Mouse (Mus musculus): ENCODE data around the gene Cep112. TPM values are rescaled to one million over a fixed set of nuclear protein-coding genes. Genes with fewer than 3 reads are reported as not detected.

Gene Cep112
- polyA plus RNA-seq, 1 experiment: 1.3 TPM

DNA sequence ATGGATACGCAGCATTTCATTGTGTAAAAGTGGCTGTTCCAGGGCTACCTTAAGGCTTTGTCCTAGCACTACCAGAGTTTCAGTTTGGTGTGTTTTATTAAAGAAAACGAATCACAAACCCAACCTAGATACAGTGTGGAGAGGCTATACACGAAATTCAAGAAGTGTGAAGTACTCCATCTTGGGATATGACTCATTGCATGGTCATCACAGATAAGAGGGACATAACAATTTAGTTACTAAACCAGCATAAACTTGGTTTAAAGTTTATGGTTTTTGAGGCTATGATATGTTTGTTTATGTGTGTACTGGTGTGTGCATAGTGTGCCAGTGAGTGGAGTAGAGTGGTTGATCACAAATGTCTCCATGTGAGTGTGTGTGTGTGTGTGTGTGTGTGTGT is 34.6 kb downstream of the Cep112 start:
- Histone ChIP-seq H3K27ac (ENCODE audit: insufficient read depth, low read length) (no peak overlapping the region), H3K4me1 (ENCODE audit: control insufficient read depth, insufficient read depth, low read length) (no peaks in the 10 kb centered on the region), H3K27me3 (ENCODE audit: control insufficient read depth, insufficient read depth, low read length) (no peaks in the 10 kb centered on the region), H3K4me3 (replicated peaks; ENCODE audit: insufficient read depth, low read depth, low read length) (no peak overlapping the region)
- TF ChIP-seq CTCF (IDR thresholded peaks at IDR 0.05; ENCODE audit: borderline replicate concordance, insufficient read depth, low read depth, low read length): no peak
- TF ChIP-seq POLR2A (IDR thresholded peaks at IDR 0.05; ENCODE audit: borderline replicate concordance, insufficient read depth, low read length): no peak
- 90% methylated on average over 3 of the region's 3 CpGs for WGBS
- DNase-seq: no peak

GRCm38 (mm10) chr11:108464138-108464537 is 39.1 kb downstream of the Cep112 start:
- TF ChIP-seq POLR2A (IDR thresholded peaks at IDR 0.05; ENCODE audit: borderline replicate concordance, insufficient read depth, low read length) (no peak), CTCF (IDR thresholded peaks at IDR 0.05; ENCODE audit: borderline replicate concordance, insufficient read depth, low read depth, low read length) (no peak)
- WGBS: 88% methylated on average over 8 of the region's 8 CpGs

GRCm38 (mm10) chr11:108464715-108465301 is 39.8 kb downstream of the Cep112 start:
- Histone ChIP-seq H3K4me3 (replicated peaks; ENCODE audit: insufficient read depth, low read depth, low read length) (no peak overlapping the region), H3K4me1 (ENCODE audit: control insufficient read depth, insufficient read depth, low read length) (no peaks in the 10 kb centered on the region), H3K27me3 (ENCODE audit: control insufficient read depth, insufficient read depth, low read length) (no peaks in the 10 kb centered on the region), H3K27ac (ENCODE audit: insufficient read depth, low read length) (no peak overlapping the region)
- 95% methylated on average over 4 of the region's 4 CpGs for WGBS
- no peak for TF ChIP-seq CTCF (IDR thresholded peaks at IDR 0.05; ENCODE audit: borderline replicate concordance, insufficient read depth, low read depth, low read length)
- TF ChIP-seq POLR2A (IDR thresholded peaks at IDR 0.05; ENCODE audit: borderline replicate concordance, insufficient read depth, low read length): no peak
- DNase-seq: no peak

More at GRCm38 (mm10) chr11:108464138-108464537, 39.1 kb downstream of the Cep112 start:
- H3K27ac ChIP-seq (ENCODE audit: insufficient read depth, low read length): no peak overlapping the region
- no peaks in the 10 kb centered on the region for H3K27me3 ChIP-seq (ENCODE audit: control insufficient read depth, insufficient read depth, low read length)
- no peak overlapping the region for H3K4me3 ChIP-seq (replicated peaks; ENCODE audit: insufficient read depth, low read depth, low read length)
- no peak for DNase-seq
- H3K4me1 ChIP-seq (ENCODE audit: control insufficient read depth, insufficient read depth, low read length): no peaks in the 10 kb centered on the region

- no peak for TF ChIP-seq POLR2A (IDR thresholded peaks at IDR 0.05; ENCODE audit: borderline replicate concordance, insufficient read depth, low read length)
- peak in 1 of 2 experiments; percentile 1 for DNase-seq
- no peaks in the 10 kb centered on the region for H3K4me1 ChIP-seq (ENCODE audit: control insufficient read depth, insufficient read depth, low read length)
- H3K4me3 ChIP-seq (replicated peaks; ENCODE audit: insufficient read depth, low read depth, low read length): no peak overlapping the region
- H3K27ac ChIP-seq (ENCODE audit: insufficient read depth, low read length): no peak overlapping the region
- H3K27me3 ChIP-seq (ENCODE audit: control insufficient read depth, insufficient read depth, low read length): no peaks in the 10 kb centered on the region
- 69% methylated on average over 7 of the region's 7 CpGs for WGBS
These were observed 50.7 kb downstream of the Cep112 start for GRCm38 (mm10) chr11:108475738-108476137.

DNA sequence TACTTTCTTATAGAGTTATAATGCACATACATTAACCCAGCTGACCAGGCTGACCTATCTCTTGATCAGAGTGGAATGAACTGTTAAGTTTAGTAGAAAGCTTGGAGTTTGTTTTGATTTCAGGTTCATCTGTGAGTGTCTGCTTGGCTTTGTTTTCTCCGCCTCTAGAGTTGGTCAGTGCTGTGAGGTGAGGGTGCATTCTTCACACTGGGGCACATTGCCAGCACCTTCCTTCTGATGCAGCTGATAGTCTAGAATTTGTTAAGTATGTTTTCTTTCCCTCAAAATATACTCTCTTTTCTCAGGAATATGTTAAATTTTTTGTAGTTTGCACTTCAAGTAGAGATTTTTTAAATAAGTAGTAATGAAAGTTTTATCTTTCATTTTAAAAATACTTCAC is 51.2 kb downstream of the Cep112 start:
- no peak for DNase-seq
- WGBS: 78% methylated on average over 1 of the region's 1 CpGs
- no peaks in the 10 kb centered on the region for H3K4me1 ChIP-seq (ENCODE audit: control insufficient read depth, insufficient read depth, low read length)
- H3K27ac ChIP-seq (ENCODE audit: insufficient read depth, low read length): no peak overlapping the region
- no peaks in the 10 kb centered on the region for H3K27me3 ChIP-seq (ENCODE audit: control insufficient read depth, insufficient read depth, low read length)
- TF ChIP-seq CTCF (IDR thresholded peaks at IDR 0.05; ENCODE audit: borderline replicate concordance, insufficient read depth, low read depth, low read length) (no peak), POLR2A (IDR thresholded peaks at IDR 0.05; ENCODE audit: borderline replicate concordance, insufficient read depth, low read length) (no peak)
- H3K4me3 ChIP-seq (replicated peaks; ENCODE audit: insufficient read depth, low read depth, low read length): no peak overlapping the region

GRCm38 (mm10) chr11:108483976-108484375 is 59.0 kb downstream of the Cep112 start:
- no peak for DNase-seq
- WGBS: 77% methylated on average over 4 of the region's 4 CpGs
- no peaks in the 10 kb centered on the region for H3K27me3 ChIP-seq (ENCODE audit: control insufficient read depth, insufficient read depth, low read length)
- no peak for TF ChIP-seq POLR2A (IDR thresholded peaks at IDR 0.05; ENCODE audit: borderline replicate concordance, insufficient read depth, low read length)
- TF ChIP-seq CTCF (IDR thresholded peaks at IDR 0.05; ENCODE audit: borderline replicate concordance, insufficient read depth, low read depth, low read length): no peak
- no peaks in the 10 kb centered on the region for H3K4me1 ChIP-seq (ENCODE audit: control insufficient read depth, insufficient read depth, low read length)
- no peak overlapping the region for H3K27ac ChIP-seq (ENCODE audit: insufficient read depth, low read length)
- H3K4me3 ChIP-seq (replicated peaks; ENCODE audit: insufficient read depth, low read depth, low read length): no peak overlapping the region

DNA sequence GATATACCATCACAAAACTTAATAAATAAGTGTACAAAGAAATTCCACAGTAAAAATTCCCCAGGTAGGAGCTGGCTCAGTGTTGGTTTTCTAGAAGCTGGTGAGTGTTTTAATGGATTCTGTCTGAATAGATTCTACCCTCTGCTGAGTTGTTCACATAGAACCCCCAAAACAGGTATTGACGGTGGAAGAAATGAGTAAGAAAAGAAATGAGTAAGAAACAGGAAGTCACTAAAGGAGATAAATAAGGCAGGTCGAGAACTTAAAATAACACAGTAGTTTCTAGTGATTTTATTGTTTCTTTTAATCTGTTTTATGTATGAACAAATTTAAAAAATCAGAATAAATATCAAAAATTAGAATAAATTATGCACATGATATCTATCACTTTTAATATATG is 63.3 kb downstream of the Cep112 start:
- no peak for DNase-seq
- H3K4me1 ChIP-seq (ENCODE audit: control insufficient read depth, insufficient read depth, low read length): no peaks in the 10 kb centered on the region
- 96% methylated on average over 2 of the region's 2 CpGs for WGBS

GRCm38 (mm10) chr11:108489863-108490262 is 64.9 kb downstream of the Cep112 start:
- TF ChIP-seq POLR2A (IDR thresholded peaks at IDR 0.05; ENCODE audit: borderline replicate concordance, insufficient read depth, low read length) (no peak), CTCF (IDR thresholded peaks at IDR 0.05; ENCODE audit: borderline replicate concordance, insufficient read depth, low read depth, low read length) (no peak)
- 91% methylated on average over 4 of the region's 4 CpGs for WGBS
- Histone ChIP-seq H3K4me3 (replicated peaks; ENCODE audit: insufficient read depth, low read depth, low read length) (no peak overlapping the region), H3K27me3 (ENCODE audit: control insufficient read depth, insufficient read depth, low read length) (no peaks in the 10 kb centered on the region), H3K4me1 (ENCODE audit: control insufficient read depth, insufficient read depth, low read length) (no peaks in the 10 kb centered on the region), H3K27ac (ENCODE audit: insufficient read depth, low read length) (no peak overlapping the region)
- no peak for DNase-seq

More for the DNA sequence above, 63.3 kb downstream of the Cep112 start:
- H3K27ac ChIP-seq (ENCODE audit: insufficient read depth, low read length): no peak overlapping the region
- TF ChIP-seq POLR2A (IDR thresholded peaks at IDR 0.05; ENCODE audit: borderline replicate concordance, insufficient read depth, low read length) (no peak), CTCF (IDR thresholded peaks at IDR 0.05; ENCODE audit: borderline replicate concordance, insufficient read depth, low read depth, low read length) (no peak)
- no peak overlapping the region for H3K4me3 ChIP-seq (replicated peaks; ENCODE audit: insufficient read depth, low read depth, low read length)
- H3K27me3 ChIP-seq (ENCODE audit: control insufficient read depth, insufficient read depth, low read length): no peaks in the 10 kb centered on the region

Measured in cerebellum, adult 2 months (tissue).